Mouse (Mus musculus) olfactory bulb, adult 2 months (tissue): ENCODE data around the gene Hes2. TPM values are rescaled to one million over a fixed set of nuclear protein-coding genes. Genes with fewer than 3 reads are reported as not detected.
A peak's percentile ranks its signal among the peaks of the same experiment; 100 is the strongest.

Experiments
- H3K27ac ChIP-seq: fragments of 200-500 bp; 2 replicates; pipeline ENCODE4 v1.5.1; 2012; ENCODE audit warnings: low read depth, low read length; ENCODE audit not compliant: insufficient read depth
- H3K4me1 ChIP-seq: fragments of 200-500 bp; 2 replicates; pipeline ENCODE4 v1.6.1; 2012; ENCODE audit warnings: low read length; ENCODE audit not compliant: control insufficient read depth, insufficient read depth
- H3K4me3 ChIP-seq: fragments of 200-500 bp; 2 replicates; pipeline ENCODE4 v1.5.1; 2012; ENCODE audit warnings: mild to moderate bottlenecking, low read depth, low read length, moderate library complexity; ENCODE audit not compliant: insufficient read depth
- CTCF ChIP-seq: fragments of 200-500 bp; IDR thresholded peaks from 2 replicates; pipeline ENCODE4 v1.5.1; 2012; ENCODE audit warnings: low read depth, mild to moderate bottlenecking, low read length, moderate library complexity; ENCODE audit not compliant: insufficient read depth
- POLR2A ChIP-seq: fragments of 200-500 bp; IDR thresholded peaks from 2 replicates; pipeline ENCODE4 v1.6.1; 2012; ENCODE audit warnings: mild to moderate bottlenecking, low read depth, low read length, moderate library complexity; ENCODE audit not compliant: insufficient read depth
- WGBS: fragments of 180-500 bp; shearing (Covaris S2); methylation state at CpG from one replicate; pipeline ENCODE4 v1.1.7; 2018; 5-methylcytosine and 5-hydroxymethylcytosine counted together
- polyA plus RNA-seq: library from polyadenylated mRNA; stranded (reverse); fragments of >200 nt; gene quantifications from 2 replicates; pipeline ENCODE4 v1.2.4, GENCODE M21; 2012; ENCODE audit warnings: low replicate concordance; ENCODE audit not compliant: missing spikeins, insufficient read depth, insufficient read length

Hes2 gene
- polyA plus RNA-seq, 1 experiment = not detected

GRCm38 (mm10) chr4:152202418-152202817 is 43.8 kb downstream of the Hes2 start:
- peak overlapping the region; percentile 80 for H3K27ac ChIP-seq
- 90% methylated on average over 1 of the region's 1 CpGs for WGBS
- H3K4me1 ChIP-seq = peaks cover 42% of the 10 kb centered on the region
- H3K4me3 ChIP-seq = no peak overlapping the region
- TF ChIP-seq POLR2A (no peak), CTCF (no peak)

GRCm38 (mm10) chr4:152202905-152203304 is 44.2 kb downstream of the Hes2 start:
- WGBS = 40% methylated on average over 3 of the region's 3 CpGs
- H3K4me3 ChIP-seq = no peak overlapping the region
- peaks cover 42% of the 10 kb centered on the region for H3K4me1 ChIP-seq
- no peak for TF ChIP-seq CTCF
- TF ChIP-seq POLR2A = no peak
- H3K27ac ChIP-seq = peak overlapping the region; percentile 80

DNA sequence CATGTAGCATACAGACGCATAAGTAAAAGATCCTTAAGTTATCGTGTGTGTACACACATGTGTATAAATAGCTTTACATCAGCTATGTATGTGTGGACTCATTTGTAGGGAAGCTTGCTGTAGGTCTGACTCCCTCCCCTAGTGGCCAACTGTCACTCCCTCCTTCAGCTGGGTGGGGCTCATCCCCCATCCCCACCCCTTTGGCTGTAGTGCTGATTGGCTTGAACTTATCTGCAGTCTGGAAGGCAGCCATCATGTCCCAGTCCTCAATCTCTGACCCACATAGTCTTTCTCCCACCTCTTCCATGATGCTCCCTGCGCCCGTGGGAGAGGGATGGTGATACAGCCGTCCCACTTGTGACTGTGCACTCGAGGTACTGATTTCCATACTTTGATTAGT is 46.0 kb downstream of the Hes2 start:
- TF ChIP-seq POLR2A = no peak
- TF ChIP-seq CTCF = no peak
- Histone ChIP-seq H3K27ac (no peak overlapping the region), H3K4me3 (no peak overlapping the region), H3K4me1 (peaks cover 42% of the 10 kb centered on the region)
- WGBS = 73% methylated on average over 6 of the region's 6 CpGs

DNA sequence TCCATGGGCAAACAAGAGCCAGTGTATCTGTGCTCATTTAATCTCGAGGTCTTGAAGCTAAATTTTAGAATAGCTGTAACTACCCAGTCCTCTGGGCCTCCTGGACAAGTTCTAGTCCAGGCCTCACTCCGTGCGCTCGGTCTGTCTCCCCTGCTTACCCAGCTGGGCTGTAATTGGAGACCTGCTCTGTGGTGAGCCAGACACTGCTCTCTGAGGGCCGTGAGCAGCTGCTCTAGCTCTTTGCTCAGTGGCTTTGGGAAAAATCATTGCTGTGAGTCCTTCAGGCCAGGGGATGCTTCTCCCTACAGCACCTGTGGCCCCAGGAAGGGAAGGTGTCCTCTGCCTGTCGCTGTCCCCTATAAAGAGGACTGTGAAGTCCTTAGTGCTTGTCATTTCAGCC is 47.5 kb downstream of the Hes2 start:
- TF ChIP-seq POLR2A (no peak), CTCF (no peak)
- WGBS = 58% methylated on average over 6 of the region's 6 CpGs

DNA sequence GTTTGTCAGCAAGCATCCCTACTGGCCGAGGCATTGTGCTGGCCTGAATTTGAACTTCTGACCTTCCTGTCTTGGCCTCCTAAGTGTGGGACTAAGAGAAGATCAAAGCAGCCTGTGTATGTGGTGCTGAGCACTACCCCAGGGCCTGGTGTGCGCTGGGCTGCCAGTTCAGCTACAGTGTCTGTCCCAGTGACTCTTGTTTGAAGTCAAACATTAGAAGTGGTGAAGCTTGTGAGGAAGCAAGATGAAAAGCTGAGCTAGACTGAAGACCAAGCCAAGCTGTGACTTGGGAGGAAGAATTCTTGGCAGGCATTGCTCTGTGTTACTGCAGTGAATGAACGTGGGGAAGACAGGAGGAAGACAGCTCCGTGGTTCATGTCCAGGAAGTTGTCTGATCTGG is 51.0 kb downstream of the Hes2 start:
- TF ChIP-seq CTCF = no peak
- TF ChIP-seq POLR2A = no peak
- Histone ChIP-seq H3K27ac (no peak overlapping the region), H3K4me3 (no peak overlapping the region), H3K4me1 (peaks cover 37% of the 10 kb centered on the region)
- 44% methylated on average over 4 of the region's 4 CpGs for whole genome bisulfite sequencing

More for the DNA sequence above, 47.5 kb downstream of the Hes2 start:
- Histone ChIP-seq H3K4me3 (no peak overlapping the region), H3K4me1 (peaks cover 37% of the 10 kb centered on the region), H3K27ac (0 out of 2 replicates have a peak overlapping the region, but pooled peaks have one; percentile 28)

Other genes starting within 250 kb of the Hes2 start
- gene Dnajc11, start 225.2 kb upstream of the Hes2 start, polyA plus RNA-seq = not detected in 2 replicates
- not detected in 2 replicates for gene Thap3, start 169.9 kb upstream of the Hes2 start, polyA plus RNA-seq
- not detected in 2 replicates for gene Phf13, start 162.6 kb upstream of the Hes2 start, polyA plus RNA-seq
- gene Klhl21, start 150.1 kb upstream of the Hes2 start, polyA plus RNA-seq = not detected in 2 replicates
- not detected in 2 replicates for gene Zbtb48, start 131.2 kb upstream of the Hes2 start, polyA plus RNA-seq
- not detected in 2 replicates for gene Tas1r1, start 120.3 kb upstream of the Hes2 start, polyA plus RNA-seq
- not detected in 2 replicates for gene Nol9, start 119.5 kb upstream of the Hes2 start, polyA plus RNA-seq
- gene Plekhg5, start 86.4 kb upstream of the Hes2 start, polyA plus RNA-seq = not detected in 2 replicates
- gene Tnfrsf25, start 42.9 kb upstream of the Hes2 start, polyA plus RNA-seq = not detected in 2 replicates
- gene Espn, start 6.5 kb upstream of the Hes2 start, polyA plus RNA-seq = not detected in 2 replicates
- gene Acot7, start 19.3 kb downstream of the Hes2 start, polyA plus RNA-seq = not detected in 2 replicates
- gene Gpr153, start 115.4 kb downstream of the Hes2 start, polyA plus RNA-seq = not detected in 2 replicates
- gene Hes3, start 132.8 kb downstream of the Hes2 start, polyA plus RNA-seq = not detected in 2 replicates
- gene Icmt, start 138.4 kb downstream of the Hes2 start, polyA plus RNA-seq = not detected in 2 replicates
- not detected in 2 replicates for gene Rnf207, start 160.1 kb downstream of the Hes2 start, polyA plus RNA-seq
- gene Rpl22, start 166.9 kb downstream of the Hes2 start, polyA plus RNA-seq = not detected in 2 replicates
- gene Chd5, start 179.8 kb downstream of the Hes2 start, polyA plus RNA-seq = 36.3 TPM in 1 of 2 replicates, not detected in the other